Mouse (Mus musculus) G1E (cell line): ENCODE results near the gene Srl. TPM values are rescaled to one million over a fixed set of nuclear protein-coding genes. Genes with fewer than 3 reads are reported as not detected.
A peak's percentile ranks its signal among the peaks of the same experiment; 100 is the strongest.
"Not testable (repeated sequence)": the region's sequence is repeated elsewhere in the genome, so short reads cannot be mapped to it uniquely, and the experiment has no call there.

Source experiments
- ATAC-seq: 2 replicates; pipeline ENCODE4 v1.8.0; 2016; ENCODE audit warnings: mild to moderate bottlenecking; ENCODE audit not compliant: insufficient number of reproducible peaks, poor library complexity, low FRiP score, severe bottlenecking; ENCODE audit errors: extremely low read depth
- DNase-seq: peaks from one replicate; pipeline ENCODE4 v3.0.0; 2012; ENCODE audit warnings: low spot score
- H3K27me3 ChIP-seq: 2 replicates; pipeline ENCODE4 v1.6.1; 2012; ENCODE audit warnings: mild to moderate bottlenecking, low read length, inconsistent platforms; ENCODE audit not compliant: insufficient read depth
- H3K36me3 ChIP-seq: replicated peaks from 2 replicates; pipeline ENCODE3; 2012; ENCODE audit warnings: mild to moderate bottlenecking, inconsistent platforms
- H3K4me1 ChIP-seq: 2 replicates; pipeline ENCODE4 v1.6.1; 2012; ENCODE audit warnings: low read depth, low read length, inconsistent platforms, mixed read lengths; ENCODE audit not compliant: insufficient read depth
- H3K4me3 ChIP-seq: 2 replicates; pipeline ENCODE4 v1.5.1; 2012; ENCODE audit warnings: low read depth, mild to moderate bottlenecking, inconsistent platforms, low read length, moderate library complexity, mixed read lengths
- H3K9me3 ChIP-seq: replicated peaks from 2 replicates; pipeline ENCODE4 v1.6.1; 2012; ENCODE audit warnings: inconsistent platforms
- CTCF ChIP-seq: IDR thresholded peaks from 2 replicates; pipeline ENCODE4 v1.5.1; 2012; ENCODE audit warnings: low read depth, low read length, inconsistent platforms, mixed read lengths
- GATA1 ChIP-seq: IDR thresholded peaks from 2 replicates; pipeline ENCODE4 v1.6.1; 2012; ENCODE audit warnings: borderline replicate concordance, low read length, inconsistent platforms, mixed read lengths
- GATA2 ChIP-seq: IDR thresholded peaks from 2 replicates; pipeline ENCODE4 v1.6.1; 2012; ENCODE audit warnings: low read depth, low read length, inconsistent platforms, borderline replicate concordance
- POLR2AphosphoS5 ChIP-seq: IDR thresholded peaks from 2 replicates; pipeline ENCODE4 v1.6.1; 2012; ENCODE audit warnings: low read depth, low read length, inconsistent platforms; ENCODE audit not compliant: insufficient replicate concordance
- TAL1 ChIP-seq: conservative IDR thresholded peaks from 2 replicates; pipeline ENCODE4 v1.6.1; 2012; ENCODE audit warnings: low read depth, low read length, inconsistent platforms, mixed read lengths
- polyA plus RNA-seq: library from polyadenylated mRNA; stranded (reverse); fragments of >175 nt; gene quantifications from 2 replicates; pipeline ENCODE4 v1.2.3, GENCODE M21; 2012
- total RNA-seq, 2 experiments: library from RNA; stranded (forward) in 1 of 2; stranded (reverse) in 1 of 2; fragments of 200-1000 nt in 1 of 2; fragments of >200 nt in 1 of 2; fragmentation: Nextera tagmentation in 1 of 2; gene quantifications; 2 replicates each; pipeline ENCODE4 v1.2.3; 2014 to 2017

Srl gene
- total and polyA plus RNA-seq, 3 experiments, result 3.5 to 8.6 (median 8.5) TPM

GRCm38 (mm10) chr16:4492777-4493563 is 48.6 kb downstream of the Srl start:
- peaks cover 4% of the 10 kb centered on the region for H3K36me3 ChIP-seq
- no peaks in the 10 kb centered on the region; the same call in 1 of the 2 replicates for H3K4me1 ChIP-seq
- no peak overlapping the region for H3K4me3 ChIP-seq
- peaks cover 18% of the 10 kb centered on the region for H3K27me3 ChIP-seq
- no peak for DNase-seq
- no peak for TF ChIP-seq GATA1
- TF ChIP-seq POLR2AphosphoS5, result no peak
- no peak for TF ChIP-seq TAL1
- no peak for TF ChIP-seq GATA2
- TF ChIP-seq CTCF, result no peak
- no peak for ATAC-seq
- no peaks in the 10 kb centered on the region for H3K9me3 ChIP-seq

- no peak overlapping the region for H3K4me3 ChIP-seq
- H3K27me3 ChIP-seq, result peaks cover 3% of the 10 kb centered on the region; the same call in 1 of the 2 replicates
- TF ChIP-seq CTCF (peak; percentile 75), GATA2 (no peak), GATA1 (no peak)
- no peaks in the 10 kb centered on the region for H3K9me3 ChIP-seq
- H3K36me3 ChIP-seq, result peaks cover 14% of the 10 kb centered on the region
- DNase-seq, result peak; percentile 46
- ATAC-seq, result peak; percentile 60
- no peaks in the 10 kb centered on the region; the same call in 1 of the 2 replicates for H3K4me1 ChIP-seq
Observed at GRCm38 (mm10) chr16:4489114-4489624, 52.4 kb downstream of the Srl start.

GRCm38 (mm10) chr16:4480616-4481265 is 60.9 kb downstream of the Srl start:
- no peak for ATAC-seq
- H3K27me3 ChIP-seq, result no peaks in the 10 kb centered on the region
- H3K4me3 ChIP-seq, result no peak overlapping the region
- peaks cover 6% of the 10 kb centered on the region for H3K36me3 ChIP-seq
- TF ChIP-seq GATA1 (no peak), CTCF (no peak), POLR2AphosphoS5 (no peak), TAL1 (no peak), GATA2 (no peak)
- H3K9me3 ChIP-seq, result no peaks in the 10 kb centered on the region
- no peak for DNase-seq
- peaks cover 1% of the 10 kb centered on the region; the same call in 1 of the 2 replicates for H3K4me1 ChIP-seq

GRCm38 (mm10) chr16:4477591-4478215 is 63.9 kb downstream of the Srl start:
- Histone ChIP-seq H3K9me3 (no peaks in the 10 kb centered on the region), H3K36me3 (no peaks in the 10 kb centered on the region)
- TF ChIP-seq POLR2AphosphoS5 (no peak), TAL1 (no peak), GATA2 (no peak), CTCF (no peak), GATA1 (no peak)

GRCm38 (mm10) chr16:4474882-4475803 is 66.5 kb downstream of the Srl start:
- peaks cover 5% of the 10 kb centered on the region; the same call in 1 of the 2 replicates for H3K27me3 ChIP-seq
- H3K9me3 ChIP-seq, result no peaks in the 10 kb centered on the region
- peaks cover 18% of the 10 kb centered on the region for H3K4me1 ChIP-seq
- ATAC-seq (peak; percentile 54), DNase-seq (peak; percentile 75)
- peak overlapping the region; percentile 70 for H3K4me3 ChIP-seq
- H3K36me3 ChIP-seq, result no peaks in the 10 kb centered on the region
- TF ChIP-seq POLR2AphosphoS5 (no peak), TAL1 (no peak), GATA1 (no peak), CTCF (peak; percentile 82), GATA2 (no peak)

More at GRCm38 (mm10) chr16:4477591-4478215, 63.9 kb downstream of the Srl start:
- Histone ChIP-seq H3K4me1 (peaks cover 14% of the 10 kb centered on the region), H3K27me3 (peaks cover 4% of the 10 kb centered on the region; the same call in 1 of the 2 replicates), H3K4me3 (no peak overlapping the region)
- DNase-seq, result no peak
- ATAC-seq, result no peak

GRCm38 (mm10) chr16:4474040-4474881 is 67.4 kb downstream of the Srl start:
- peak; percentile 12 for DNase-seq
- ATAC-seq, H3K36me3 ChIP-seq, H3K27me3 ChIP-seq, H3K9me3 ChIP-seq: not testable (repeated sequence)
- peak overlapping the region; percentile 70 for H3K4me3 ChIP-seq
- peaks cover 22% of the 10 kb centered on the region for H3K4me1 ChIP-seq
